Mouse (Mus musculus) ES-CJ7 (cell line): ENCODE measurements around the gene Selenon.

Experiments
- DNase-seq: peaks from one replicate; pipeline ENCODE4 v3.0.0; 2011; ENCODE audit warnings: low read depth, low spot score

Gene Selenon

GRCm38 (mm10) chr4:134551494-134552316 lies at the start of gene Selenon:
Gene Selenon (minus strand): TSS chr4:134552166.
- no peak for DNase-seq

- no peak for DNase-seq
Observed at GRCm38 (mm10) chr4:134601404-134601803, 49.4 kb upstream of the Selenon start.

GRCm38 (mm10) chr4:134600777-134601176 lies 48.8 kb upstream of the Selenon start:
- no peak for DNase-seq

GRCm38 (mm10) chr4:134600060-134600459 lies 48.1 kb upstream of the Selenon start:
- DNase-seq: no peak

- no peak for DNase-seq
Observed at GRCm38 (mm10) chr4:134596816-134597692, 45.1 kb upstream of the Selenon start.

- DNase-seq: no peak
Observed at GRCm38 (mm10) chr4:134594731-134595439, 42.9 kb upstream of the Selenon start.

GRCm38 (mm10) chr4:134592442-134592841 lies 40.5 kb upstream of the Selenon start:
- DNase-seq: no peak

- no peak for DNase-seq
Observed at GRCm38 (mm10) chr4:134591506-134592061, 39.6 kb upstream of the Selenon start.

GRCm38 (mm10) chr4:134590227-134590926 lies 38.4 kb upstream of the Selenon start:
- no peak for DNase-seq

- no peak for DNase-seq
Observed at GRCm38 (mm10) chr4:134589786-134590185, 37.8 kb upstream of the Selenon start.

GRCm38 (mm10) chr4:134588951-134589350 lies 37.0 kb upstream of the Selenon start:
- no peak for DNase-seq

GRCm38 (mm10) chr4:134588287-134588686 lies 36.3 kb upstream of the Selenon start:
- DNase-seq: no peak

- no peak for DNase-seq
Observed at GRCm38 (mm10) chr4:134587636-134588197, 35.8 kb upstream of the Selenon start.

GRCm38 (mm10) chr4:134586631-134587030 lies 34.7 kb upstream of the Selenon start:
- no peak for DNase-seq

- no peak for DNase-seq
Observed at GRCm38 (mm10) chr4:134586126-134586525, 34.2 kb upstream of the Selenon start.

GRCm38 (mm10) chr4:134583513-134583912 lies 31.5 kb upstream of the Selenon start:
- no peak for DNase-seq

- DNase-seq: no peak
Observed at GRCm38 (mm10) chr4:134581365-134581764, 29.4 kb upstream of the Selenon start.

- no peak for DNase-seq
Observed at GRCm38 (mm10) chr4:134580351-134581148, 28.6 kb upstream of the Selenon start.

GRCm38 (mm10) chr4:134579620-134580019 lies 27.7 kb upstream of the Selenon start:
- DNase-seq: no peak

- DNase-seq: no peak
Observed at GRCm38 (mm10) chr4:134579212-134579611, 27.2 kb upstream of the Selenon start.
